8 mouse cellular contexts compared by ENCODE assay signal in genomic region chr5:131537155-131537830, GRCm38 (mm10).
DNase-seq lines count a peak whose midpoint lies in the region; ATAC-seq lines count a peak whose summit lies in the region.

No protein-coding gene starts in this region.

- H3K4me3 ChIP-seq in forebrain, embryonic 16.5 days (replicated peaks; ENCODE audit: low read length) = peak overlapping the region; percentile 99

- H3K9me3 ChIP-seq in forebrain, embryonic 16.5 days (ENCODE audit: control insufficient read depth, low read length) = no peaks in the 10 kb centered on the region

- ATAC-seq in forebrain, embryonic 16.5 days = peak; percentile 38
- peak; percentile 56 for ATAC-seq in megakaryocyte progenitor cell, adult 5-6 weeks (replicated peaks; ENCODE audit: poor library complexity)

- under 1% methylated on average over 39 of the region's 44 CpGs for WGBS in forebrain, embryonic 16.5 days

- intact Hi-C loops in heart, postnatal 25 days (cut with DNase I) = loop anchor here (5.0 to 10.0 kb wide), 3 partner anchors 105 to 578 kb away; no protein-coding TSS in a partner anchor
- intact Hi-C loops in left cerebral cortex, postnatal 25 days (cut with DNase I) = loop anchor here (5.0 to 10.0 kb wide), 7 partner anchors 60 to 688 kb away; no protein-coding TSS in a partner anchor

- peak; percentile 79 for DNase-seq in Muller cell, postnatal 12 days (ENCODE audit: inconsistent ontology term)
- DNase-seq in cerebellum, adult 18-20 months = peak; percentile 37 to 43
- peak; percentile 45 for DNase-seq in heart, postnatal 25 days (ENCODE audit: low spot score)
- DNase-seq in left cerebral cortex, postnatal 25 days (ENCODE audit: low spot score in 2 of 2) = peak; percentile 57 to 61
- DNase-seq in right cerebral cortex, postnatal 4 days = peak; percentile 46
- no peak for DNase-seq in thymus, postnatal 0 days (ENCODE audit: low spot score)

- H3K27ac ChIP-seq in forebrain, embryonic 16.5 days (ENCODE audit: low read length) = peak overlapping the region; percentile 99

- H3K4me2 ChIP-seq in forebrain, embryonic 16.5 days (ENCODE audit: low read length) = peak overlapping the region; percentile 60

- H3K27me3 ChIP-seq in forebrain, embryonic 16.5 days (replicated peaks; ENCODE audit: control insufficient read depth, insufficient read depth, low read length) = no peaks in the 10 kb centered on the region

- H3K9ac ChIP-seq in forebrain, embryonic 16.5 days (replicated peaks; ENCODE audit: low read depth, low read length) = peak overlapping the region; percentile 100

- H3K4me1 ChIP-seq in forebrain, embryonic 16.5 days (replicated peaks; ENCODE audit: control insufficient read depth, insufficient read depth, low read length) = peaks cover 27% of the 10 kb centered on the region

- H3K36me3 ChIP-seq in forebrain, embryonic 16.5 days (ENCODE audit: control insufficient read depth, insufficient read depth) = no peaks in the 10 kb centered on the region
